Mouse (Mus musculus) thymus, postnatal 14 days (tissue): Measurements from ENCODE around the gene Hcfc2.

Experiments used
- DNase-seq: peaks from one replicate; pipeline ENCODE4 v3.0.0; 2021

Hcfc2 gene

DNA sequence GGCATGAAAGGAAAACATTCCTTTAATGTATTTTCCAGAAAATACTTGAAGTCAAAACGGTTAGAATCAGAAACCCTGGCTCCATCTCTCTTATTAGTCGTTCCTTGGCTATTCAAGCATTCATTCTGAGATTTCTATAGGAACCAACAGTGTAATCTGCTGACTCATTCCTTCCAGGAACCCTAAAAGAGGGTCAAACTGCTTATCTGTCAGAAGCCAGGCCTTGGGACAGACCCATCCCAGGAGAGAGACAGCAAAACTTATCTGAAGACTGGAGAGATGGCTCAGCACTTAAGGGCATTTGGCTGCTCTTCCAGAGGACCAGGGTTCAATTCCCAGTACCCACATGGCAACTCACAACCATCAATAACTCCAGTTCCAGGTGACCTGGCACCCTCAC is 81.1 kb downstream of the Hcfc2 start:
- DNase-seq: no peak

DNA sequence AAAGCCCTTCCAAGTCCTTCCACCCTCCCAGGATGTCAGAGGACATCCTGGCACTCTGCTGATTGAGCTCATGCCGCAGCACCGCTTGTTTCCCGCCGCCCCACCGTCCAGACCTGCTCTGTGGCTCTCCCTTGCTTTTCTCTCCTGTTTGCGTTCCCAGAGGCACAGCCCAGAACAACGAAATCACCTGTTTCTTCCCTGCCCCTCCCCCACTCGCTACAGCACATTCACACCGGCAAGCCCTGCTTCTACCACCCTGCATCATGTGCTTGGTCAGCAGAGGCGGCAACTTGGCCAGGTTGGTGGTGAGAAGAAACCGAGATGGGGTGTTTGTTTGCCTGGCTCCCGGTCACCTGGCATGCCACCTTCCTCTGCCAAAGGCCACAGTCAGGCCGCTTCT is 81.9 kb downstream of the Hcfc2 start:
- peak; percentile 54 for DNase-seq

DNA sequence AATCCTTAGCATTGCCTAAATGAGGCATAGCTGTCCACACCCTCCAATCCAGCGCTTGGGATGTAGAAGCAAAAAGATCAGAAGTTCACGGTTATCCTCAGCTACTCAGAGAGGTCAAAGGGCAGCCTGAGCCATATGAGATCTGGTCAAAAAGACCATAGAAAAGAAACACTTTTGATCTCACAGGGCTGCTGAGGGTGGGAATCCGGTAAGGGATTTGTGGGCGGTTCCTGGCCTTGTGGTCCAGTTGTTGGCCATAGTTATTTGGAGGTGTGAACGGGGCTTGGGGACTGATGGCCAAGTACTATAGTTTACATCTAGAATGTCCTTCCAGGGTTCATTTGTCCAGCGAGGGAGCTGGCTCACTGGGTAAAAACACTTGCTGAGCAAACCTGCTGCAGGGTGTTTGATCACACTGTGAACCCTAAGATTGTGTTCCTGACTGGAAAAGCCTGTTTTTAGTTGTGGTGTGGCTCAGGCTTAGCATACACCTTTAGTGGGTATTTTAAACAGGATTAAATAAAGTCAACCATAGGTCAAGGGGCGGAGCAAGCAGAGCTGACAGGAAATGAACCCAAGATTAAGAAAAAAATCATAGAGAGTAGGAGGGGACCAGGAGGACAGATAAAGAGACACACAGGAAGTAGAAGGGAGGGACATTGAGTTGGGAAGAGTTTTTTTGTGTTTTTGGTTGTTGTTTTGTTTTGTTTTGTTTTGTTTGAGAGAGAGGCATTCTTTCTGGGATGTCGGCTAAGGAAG is 83.0 kb downstream of the Hcfc2 start:
- DNase-seq: peak; percentile 23

DNA sequence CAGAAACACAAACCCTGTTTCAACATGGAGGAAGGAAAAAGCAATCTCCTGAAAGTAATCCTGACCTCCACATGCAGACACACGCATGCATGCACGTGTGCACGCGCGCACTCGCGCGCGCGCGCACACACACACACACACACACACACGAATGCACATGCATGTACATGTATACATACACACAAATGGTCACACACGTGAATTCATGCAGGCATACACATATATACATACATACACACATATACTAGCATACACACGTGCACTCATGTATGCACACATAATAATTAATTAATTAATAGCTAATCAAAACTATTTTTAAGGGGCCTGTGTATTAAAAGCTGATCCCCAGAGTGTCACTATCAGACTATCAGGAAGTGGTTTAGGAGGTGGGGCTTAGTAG is 83.9 kb downstream of the Hcfc2 start:
- no peak for DNase-seq

DNA sequence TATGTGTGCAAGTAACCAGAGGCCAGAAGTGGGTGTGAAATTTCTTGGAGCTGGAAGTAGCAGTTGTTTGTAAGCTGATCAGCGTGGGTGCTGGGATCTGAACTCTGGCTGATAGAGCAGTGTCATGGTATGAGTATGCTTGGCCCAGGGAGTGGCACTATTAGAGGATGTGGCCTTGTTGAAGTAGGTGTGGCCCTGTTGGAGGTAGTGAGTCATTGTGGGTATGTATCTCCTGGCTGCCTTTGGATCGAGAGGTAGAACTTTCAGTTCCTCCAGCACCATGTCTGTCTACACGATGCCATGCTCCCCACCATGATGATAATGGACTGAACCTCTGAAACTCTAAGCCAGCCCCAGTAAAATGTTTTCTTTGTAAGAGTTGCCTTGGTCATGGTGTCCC is 84.4 kb downstream of the Hcfc2 start:
- no peak for DNase-seq

DNA sequence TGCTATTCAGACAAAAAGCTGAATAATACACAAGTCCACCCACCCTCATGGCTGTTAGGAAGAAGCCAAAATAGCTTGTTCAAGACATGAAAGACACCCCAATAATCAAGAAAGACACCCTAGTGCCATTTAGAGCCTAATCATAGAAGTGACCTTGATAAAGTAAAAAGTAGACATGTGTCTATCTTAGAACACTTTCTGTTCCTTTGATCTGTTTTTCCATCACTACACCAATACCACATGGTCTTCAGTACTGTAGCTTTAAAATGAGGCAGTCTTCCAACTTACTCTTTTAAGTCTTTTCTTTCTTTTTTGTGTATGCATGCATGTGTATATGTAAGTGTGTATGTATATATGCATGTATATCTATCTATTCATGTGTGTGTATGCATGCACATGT is 84.9 kb downstream of the Hcfc2 start:
- DNase-seq: no peak

DNA sequence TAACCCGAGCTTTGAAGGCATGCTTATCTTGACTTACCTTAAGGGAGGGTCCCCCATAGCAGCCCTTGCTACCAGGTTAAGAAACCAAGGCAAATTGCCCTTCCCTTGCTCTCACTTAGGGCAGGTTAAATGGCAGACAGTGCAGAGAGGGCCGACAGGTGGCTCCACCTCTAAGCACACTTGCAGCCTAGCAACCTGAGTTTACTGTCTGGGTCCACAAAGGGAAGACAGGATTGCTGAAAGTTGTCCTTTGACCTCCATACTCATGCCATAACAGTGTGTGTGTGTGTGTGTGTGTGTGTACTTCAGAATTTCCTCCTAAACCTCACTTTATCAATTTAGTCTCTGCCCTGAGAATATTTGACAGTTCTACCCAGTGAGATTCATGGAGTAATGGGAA is 86.5 kb downstream of the Hcfc2 start:
- DNase-seq: no peak

DNA sequence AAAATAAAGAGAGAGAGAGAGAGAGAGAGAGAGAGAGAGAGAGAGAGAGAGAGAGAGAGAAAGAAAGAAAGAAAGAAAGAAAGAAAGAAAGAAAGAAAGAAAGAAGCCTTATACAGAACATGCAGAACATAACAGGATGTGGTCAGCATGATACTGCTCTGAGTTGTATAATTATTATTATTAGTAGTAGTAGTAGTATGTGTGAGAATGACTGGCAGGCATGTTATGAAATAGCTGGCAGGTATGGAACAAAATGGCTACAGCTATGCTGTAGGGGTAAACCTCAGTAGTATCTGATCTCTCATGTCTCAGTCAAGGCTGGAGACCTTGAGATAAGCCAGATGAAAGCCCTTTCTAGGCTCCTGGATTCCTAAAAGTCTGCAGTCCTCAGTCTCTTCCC is 93.2 kb downstream of the Hcfc2 start:
- DNase-seq: no peak

DNA sequence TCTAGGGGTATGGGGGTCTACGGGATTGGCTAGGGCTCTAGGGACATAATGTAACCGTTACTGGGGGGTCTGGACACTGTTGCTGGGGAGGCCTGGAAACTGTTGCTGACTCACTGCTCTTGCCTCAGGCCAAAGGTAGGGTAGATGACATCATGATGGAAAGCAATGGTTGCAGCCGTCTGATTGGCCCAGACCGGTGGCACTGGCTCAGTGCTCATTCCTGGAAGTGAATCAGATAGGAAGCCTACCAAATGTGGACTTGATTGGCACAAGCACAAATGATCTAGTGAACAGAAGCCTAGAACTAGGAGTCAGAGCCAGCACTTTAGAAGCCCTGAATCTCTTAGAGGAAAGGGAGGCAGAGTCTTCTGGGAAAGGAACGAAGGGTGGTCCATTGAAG is 94.5 kb downstream of the Hcfc2 start:
- no peak for DNase-seq

DNA sequence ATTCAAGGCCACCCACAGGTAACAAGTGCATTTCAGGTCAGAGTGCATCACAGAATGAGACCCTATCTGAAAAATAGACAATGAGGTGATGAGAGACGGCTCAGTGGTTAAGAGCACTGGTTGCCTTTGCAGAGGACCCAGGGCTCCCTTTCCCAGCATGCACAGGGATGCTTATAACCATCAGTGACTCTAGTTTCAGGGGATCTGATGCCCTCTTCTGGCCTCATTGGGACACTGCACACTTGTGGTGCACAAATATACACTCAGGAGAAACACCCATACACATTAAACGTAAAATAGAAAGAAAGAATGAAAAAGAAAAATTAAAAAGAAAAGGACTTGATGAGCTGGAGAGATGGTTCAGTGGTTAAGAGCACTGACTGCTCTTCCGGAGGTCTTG is 95.8 kb downstream of the Hcfc2 start:
- no peak for DNase-seq
